Mouse (Mus musculus): Measurements from ENCODE around the gene Gna12. TPM values are rescaled to one million over a fixed set of nuclear protein-coding genes. Genes with fewer than 3 reads are reported as not detected.

Gna12 gene
- polyA plus RNA-seq, 1 experiment from 2014 or later, result 5.4 TPM

GRCm38 (mm10) chr5:140819594-140819993, 10.6 kb downstream of the Gna12 start:
- 57% methylated on average over 4 of the region's 4 CpGs for whole genome bisulfite sequencing
- no peak overlapping the region for H3K4me3 ChIP-seq (ENCODE audit: low read length)
- no peaks in the 10 kb centered on the region for H3K27me3 ChIP-seq (replicated peaks; ENCODE audit: control insufficient read depth, insufficient read depth, low read length)
- no peaks in the 10 kb centered on the region for H3K9me3 ChIP-seq (ENCODE audit: control insufficient read depth, low read length)
- no peaks in the 10 kb centered on the region for H3K36me3 ChIP-seq (ENCODE audit: control insufficient read depth, insufficient read depth, low read length)
- H3K4me2 ChIP-seq (ENCODE audit: low read depth, low read length), result no peak overlapping the region
- no peak overlapping the region for H3K9ac ChIP-seq (ENCODE audit: low read depth, low read length)
- H3K27ac ChIP-seq (ENCODE audit: low read length), result no peak overlapping the region
- H3K4me1 ChIP-seq (ENCODE audit: control insufficient read depth, insufficient read depth, low read length), result peaks cover 13% of the 10 kb centered on the region
- ATAC-seq, result no peak

- H3K27me3 ChIP-seq (replicated peaks; ENCODE audit: control insufficient read depth, insufficient read depth, low read length), result no peaks in the 10 kb centered on the region
- H3K4me3 ChIP-seq (ENCODE audit: low read length), result no peak overlapping the region
- H3K4me2 ChIP-seq (ENCODE audit: low read depth, low read length), result no peak overlapping the region
- no peak overlapping the region for H3K27ac ChIP-seq (ENCODE audit: low read length)
- peaks cover 16% of the 10 kb centered on the region for H3K4me1 ChIP-seq (ENCODE audit: control insufficient read depth, insufficient read depth, low read length)
- 78% methylated on average over 5 of the region's 5 CpGs for WGBS
- no peaks in the 10 kb centered on the region for H3K36me3 ChIP-seq (ENCODE audit: control insufficient read depth, insufficient read depth, low read length)
- no peak for ATAC-seq
- H3K9ac ChIP-seq (ENCODE audit: low read depth, low read length), result no peak overlapping the region
- H3K9me3 ChIP-seq (ENCODE audit: control insufficient read depth, low read length), result no peaks in the 10 kb centered on the region
Observed at GRCm38 (mm10) chr5:140818482-140819076, 11.7 kb downstream of the Gna12 start.

DNA sequence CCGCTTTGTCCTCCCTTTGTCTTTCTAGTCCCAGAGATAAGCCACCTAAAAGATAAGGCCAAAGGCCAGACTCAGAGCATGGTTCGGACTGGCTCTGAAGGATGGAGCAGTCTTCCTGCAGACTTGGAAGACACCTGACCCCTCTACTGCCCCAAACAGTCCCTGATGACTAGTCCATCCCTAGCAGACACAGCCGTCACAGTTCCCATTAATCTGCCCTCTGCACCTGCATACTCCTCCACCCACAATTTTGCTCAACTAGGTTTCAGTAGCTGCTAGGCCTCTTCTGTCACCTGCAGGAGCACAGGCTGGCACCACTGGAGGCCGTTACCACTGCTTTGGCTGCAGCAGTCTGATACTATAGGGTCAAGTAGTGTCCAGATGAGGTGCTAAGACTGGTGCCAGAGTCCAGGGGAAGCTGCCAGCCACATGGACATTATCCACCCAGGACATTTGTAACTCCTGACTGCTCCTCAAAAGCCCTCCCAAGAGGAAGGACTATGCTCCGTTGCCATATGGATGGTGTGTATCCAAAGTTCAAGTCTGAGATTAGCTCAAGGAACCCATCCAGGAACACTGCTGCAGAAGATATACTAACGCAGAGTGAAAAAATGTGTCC, 13.2 kb downstream of the Gna12 start:
- Histone ChIP-seq H3K4me3 (ENCODE audit: low read length) (no peak overlapping the region), H3K27me3 (replicated peaks; ENCODE audit: control insufficient read depth, insufficient read depth, low read length) (no peaks in the 10 kb centered on the region), H3K9ac (ENCODE audit: low read depth, low read length) (no peak overlapping the region), H3K9me3 (ENCODE audit: control insufficient read depth, low read length) (no peaks in the 10 kb centered on the region), H3K4me2 (ENCODE audit: low read depth, low read length) (no peak overlapping the region), H3K27ac (ENCODE audit: low read length) (no peak overlapping the region), H3K4me1 (ENCODE audit: control insufficient read depth, insufficient read depth, low read length) (peaks cover 16% of the 10 kb centered on the region), H3K36me3 (ENCODE audit: control insufficient read depth, insufficient read depth, low read length) (no peaks in the 10 kb centered on the region)
- 79% methylated on average over 6 of the region's 6 CpGs for WGBS
- no peak for ATAC-seq

DNA sequence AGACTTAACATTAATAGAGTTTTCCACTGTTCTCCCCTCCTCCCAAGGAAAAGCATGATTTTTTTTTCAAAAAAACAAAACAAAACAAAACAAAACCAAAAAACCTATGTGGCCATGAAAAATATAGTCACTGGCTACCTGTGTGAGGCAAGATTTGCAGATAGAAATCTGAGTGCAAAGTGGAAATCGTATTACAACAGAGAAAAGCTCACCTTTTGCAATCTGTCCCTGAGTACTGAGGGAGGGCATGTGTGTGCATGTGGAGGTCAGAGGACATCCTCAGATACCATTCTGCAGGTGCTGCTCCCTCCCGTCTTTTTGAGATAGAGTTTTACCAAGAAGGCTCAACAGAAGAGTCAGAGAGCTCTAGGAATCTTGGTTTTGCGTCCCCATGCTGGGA, 14.2 kb downstream of the Gna12 start:
- Histone ChIP-seq H3K4me3 (ENCODE audit: low read length) (no peak overlapping the region), H3K27ac (ENCODE audit: low read length) (no peak overlapping the region), H3K9ac (ENCODE audit: low read depth, low read length) (no peak overlapping the region), H3K36me3 (ENCODE audit: control insufficient read depth, insufficient read depth, low read length) (no peaks in the 10 kb centered on the region), H3K4me2 (ENCODE audit: low read depth, low read length) (no peak overlapping the region), H3K27me3 (replicated peaks; ENCODE audit: control insufficient read depth, insufficient read depth, low read length) (no peaks in the 10 kb centered on the region), H3K4me1 (ENCODE audit: control insufficient read depth, insufficient read depth, low read length) (peaks cover 21% of the 10 kb centered on the region), H3K9me3 (ENCODE audit: control insufficient read depth, low read length) (no peaks in the 10 kb centered on the region)
- ATAC-seq, result no peak
- WGBS, result 86% methylated on average over 3 of the region's 3 CpGs

GRCm38 (mm10) chr5:140815059-140815728, 15.0 kb downstream of the Gna12 start:
- Histone ChIP-seq H3K27ac (ENCODE audit: low read length) (no peak overlapping the region), H3K9me3 (ENCODE audit: control insufficient read depth, low read length) (no peaks in the 10 kb centered on the region), H3K36me3 (ENCODE audit: control insufficient read depth, insufficient read depth, low read length) (no peaks in the 10 kb centered on the region), H3K9ac (ENCODE audit: low read depth, low read length) (no peak overlapping the region), H3K27me3 (replicated peaks; ENCODE audit: control insufficient read depth, insufficient read depth, low read length) (no peaks in the 10 kb centered on the region), H3K4me3 (ENCODE audit: low read length) (no peak overlapping the region), H3K4me2 (ENCODE audit: low read depth, low read length) (no peak overlapping the region), H3K4me1 (ENCODE audit: control insufficient read depth, insufficient read depth, low read length) (peaks cover 16% of the 10 kb centered on the region)
- no peak for ATAC-seq
- 25% methylated on average over 9 of the region's 9 CpGs for WGBS

DNA sequence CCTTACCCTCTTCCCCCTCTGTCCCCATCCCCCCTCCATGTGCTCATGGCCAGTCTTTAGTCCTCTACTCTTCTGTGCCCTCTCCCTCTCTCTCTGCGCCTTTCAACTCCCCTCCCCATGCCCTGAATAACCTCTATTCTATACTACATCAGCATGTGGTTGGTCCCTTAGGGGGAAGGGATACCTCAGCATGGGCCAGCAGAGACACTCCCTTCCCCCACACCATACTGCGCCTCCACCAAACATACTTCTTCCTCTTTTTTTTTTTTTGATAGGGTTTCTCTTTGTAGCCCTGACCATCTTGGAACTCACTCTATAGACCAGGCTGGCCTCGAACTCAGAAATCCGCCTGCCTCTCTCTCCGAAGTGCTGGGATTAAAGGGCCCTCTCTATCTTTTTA, 15.8 kb downstream of the Gna12 start:
- no peak overlapping the region for H3K27ac ChIP-seq (ENCODE audit: low read length)
- no peak overlapping the region for H3K9ac ChIP-seq (ENCODE audit: low read depth, low read length)
- no peaks in the 10 kb centered on the region for H3K9me3 ChIP-seq (ENCODE audit: control insufficient read depth, low read length)
- WGBS, result 82% methylated on average over 5 of the region's 5 CpGs
- H3K27me3 ChIP-seq (replicated peaks; ENCODE audit: control insufficient read depth, insufficient read depth, low read length), result no peaks in the 10 kb centered on the region
- no peaks in the 10 kb centered on the region for H3K36me3 ChIP-seq (ENCODE audit: control insufficient read depth, insufficient read depth, low read length)
- H3K4me2 ChIP-seq (ENCODE audit: low read depth, low read length), result no peak overlapping the region
- H3K4me1 ChIP-seq (ENCODE audit: control insufficient read depth, insufficient read depth, low read length), result peaks cover 16% of the 10 kb centered on the region
- no peak overlapping the region for H3K4me3 ChIP-seq (ENCODE audit: low read length)
- no peak for ATAC-seq

DNA sequence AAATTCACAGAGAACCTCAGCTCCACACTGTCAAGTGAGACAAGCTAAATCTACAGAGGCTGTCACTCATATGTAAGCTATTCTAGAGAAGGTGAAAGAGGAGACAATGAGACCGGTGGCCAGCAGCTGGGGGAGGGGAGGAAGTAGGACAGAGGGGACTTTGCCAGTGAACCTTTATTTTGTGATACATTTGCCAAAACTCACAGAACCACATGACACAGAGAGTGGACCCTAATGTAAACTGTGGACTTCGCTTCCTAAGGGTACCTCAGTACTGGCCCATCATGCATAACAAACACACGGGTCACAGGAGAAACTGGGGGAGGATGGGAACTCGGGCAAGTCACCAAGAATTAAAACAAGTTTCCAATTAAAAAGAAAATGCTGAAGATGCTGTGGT, 17.5 kb downstream of the Gna12 start:
- ATAC-seq, result no peak
- H3K27ac ChIP-seq (ENCODE audit: low read length), result no peak overlapping the region

GRCm38 (mm10) chr5:140812063-140812462, 18.2 kb downstream of the Gna12 start:
- H3K4me2 ChIP-seq (ENCODE audit: low read depth, low read length), result no peak overlapping the region
- H3K27me3 ChIP-seq (replicated peaks; ENCODE audit: control insufficient read depth, insufficient read depth, low read length), result no peaks in the 10 kb centered on the region
- no peaks in the 10 kb centered on the region for H3K9me3 ChIP-seq (ENCODE audit: control insufficient read depth, low read length)
- WGBS, result 57% methylated on average over 5 of the region's 5 CpGs
- no peaks in the 10 kb centered on the region for H3K36me3 ChIP-seq (ENCODE audit: control insufficient read depth, insufficient read depth, low read length)
- no peak overlapping the region for H3K4me3 ChIP-seq (ENCODE audit: low read length)
- ATAC-seq, result peak; percentile 66
- H3K9ac ChIP-seq (ENCODE audit: low read depth, low read length), result no peak overlapping the region
- no peak overlapping the region for H3K27ac ChIP-seq (ENCODE audit: low read length)
- peaks cover 16% of the 10 kb centered on the region for H3K4me1 ChIP-seq (ENCODE audit: control insufficient read depth, insufficient read depth, low read length)

More for the DNA sequence above, 17.5 kb downstream of the Gna12 start:
- H3K4me2 ChIP-seq (ENCODE audit: low read depth, low read length), result no peak overlapping the region
- H3K27me3 ChIP-seq (replicated peaks; ENCODE audit: control insufficient read depth, insufficient read depth, low read length), result no peaks in the 10 kb centered on the region
- H3K4me3 ChIP-seq (ENCODE audit: low read length), result no peak overlapping the region
- no peaks in the 10 kb centered on the region for H3K36me3 ChIP-seq (ENCODE audit: control insufficient read depth, insufficient read depth, low read length)
- no peak overlapping the region for H3K9ac ChIP-seq (ENCODE audit: low read depth, low read length)
- H3K9me3 ChIP-seq (ENCODE audit: control insufficient read depth, low read length), result no peaks in the 10 kb centered on the region
- peaks cover 16% of the 10 kb centered on the region for H3K4me1 ChIP-seq (ENCODE audit: control insufficient read depth, insufficient read depth, low read length)
- 56% methylated on average over 4 of the region's 4 CpGs for WGBS

DNA sequence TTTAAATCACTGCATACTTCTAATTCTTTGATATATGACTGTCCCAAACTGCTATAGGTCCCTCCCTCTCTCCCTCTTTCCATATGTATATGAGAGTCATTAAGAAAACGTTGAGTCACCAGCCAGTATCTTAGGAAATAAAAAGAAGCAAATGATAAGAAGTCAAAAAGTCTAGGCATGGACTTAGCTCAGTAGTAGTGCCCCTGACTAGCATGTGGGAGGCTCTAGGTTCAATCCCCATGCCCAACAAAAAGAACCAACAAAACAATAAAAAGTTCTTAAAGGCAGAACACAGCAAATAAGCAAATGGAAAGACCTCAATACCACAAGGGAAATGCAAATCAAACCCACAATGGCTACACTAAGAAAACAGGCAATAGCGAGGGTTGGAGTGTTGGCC, 18.8 kb downstream of the Gna12 start:
- no peak overlapping the region for H3K4me3 ChIP-seq (ENCODE audit: low read length)
- H3K27ac ChIP-seq (ENCODE audit: low read length), result no peak overlapping the region
- H3K4me1 ChIP-seq (ENCODE audit: control insufficient read depth, insufficient read depth, low read length), result peaks cover 19% of the 10 kb centered on the region
- 41% methylated on average over 2 of the region's 2 CpGs for WGBS
- no peaks in the 10 kb centered on the region for H3K27me3 ChIP-seq (replicated peaks; ENCODE audit: control insufficient read depth, insufficient read depth, low read length)
- H3K9ac ChIP-seq (ENCODE audit: low read depth, low read length), result no peak overlapping the region
- H3K36me3 ChIP-seq (ENCODE audit: control insufficient read depth, insufficient read depth, low read length), result no peaks in the 10 kb centered on the region
- H3K4me2 ChIP-seq (ENCODE audit: low read depth, low read length), result no peak overlapping the region
- no peak for ATAC-seq
- H3K9me3 ChIP-seq (ENCODE audit: control insufficient read depth, low read length), result no peaks in the 10 kb centered on the region
